Mouse (Mus musculus): ENCODE results near the gene Slc4a3.
A peak's percentile ranks its signal among the peaks of the same experiment; 100 is the strongest.

Slc4a3 gene

GRCm38 (mm10) chr1:75596906-75597305 is 50.8 kb downstream of the Slc4a3 start:
- no peak for DNase-seq (ENCODE audit: low spot score)

GRCm38 (mm10) chr1:75597622-75598021 is 51.6 kb downstream of the Slc4a3 start:
- DNase-seq (ENCODE audit: low spot score), result peak; percentile 4

GRCm38 (mm10) chr1:75601738-75602137 is 55.7 kb downstream of the Slc4a3 start:
- no peak for DNase-seq (ENCODE audit: low spot score)

- DNase-seq (ENCODE audit: low spot score), result no peak
These were observed 57.5 kb downstream of the Slc4a3 start for GRCm38 (mm10) chr1:75603584-75603983.

- DNase-seq (ENCODE audit: low spot score), result no peak
These were observed 62.2 kb downstream of the Slc4a3 start for GRCm38 (mm10) chr1:75608225-75608624.

GRCm38 (mm10) chr1:75608625-75609263 is 62.7 kb downstream of the Slc4a3 start:
- no peak for DNase-seq (ENCODE audit: low spot score)

GRCm38 (mm10) chr1:75609264-75609662 is 63.2 kb downstream of the Slc4a3 start:
- no peak for DNase-seq (ENCODE audit: low spot score)

- no peak for DNase-seq (ENCODE audit: low spot score)
These were observed 64.5 kb downstream of the Slc4a3 start for GRCm38 (mm10) chr1:75610553-75610952.

Data from spleen, adult 12 weeks (tissue).